Mouse (Mus musculus): ENCODE results near the gene Grin2d.

Gene Grin2d

GRCm38 (mm10) chr7:45783511-45784091, 94.6 kb downstream of the Grin2d start, which contains the start of gene Lmtk3:
TSS of gene Lmtk3 (plus strand) at chr7:45783738.
- no peak for DNase-seq (ENCODE audit: low read depth)

- peak; percentile 45 for DNase-seq (ENCODE audit: low read depth)
Observed at GRCm38 (mm10) chr7:45782271-45782670, 95.9 kb downstream of the Grin2d start.

All from fibroblast of lung, adult 2 months (primary cell).